Mouse (Mus musculus): ENCODE measurements at regions not wholly inside any gene's neighbourhood (a gene's known extent, or its start where the extent isn't known, plus 50 kb on each side); places are given as distances from the start of the nearest gene placed in this dataset.
"Not testable (repeated sequence)": the region's sequence is repeated elsewhere in the genome, so short reads cannot be mapped to it uniquely, and the experiment has no call there.

DNA sequence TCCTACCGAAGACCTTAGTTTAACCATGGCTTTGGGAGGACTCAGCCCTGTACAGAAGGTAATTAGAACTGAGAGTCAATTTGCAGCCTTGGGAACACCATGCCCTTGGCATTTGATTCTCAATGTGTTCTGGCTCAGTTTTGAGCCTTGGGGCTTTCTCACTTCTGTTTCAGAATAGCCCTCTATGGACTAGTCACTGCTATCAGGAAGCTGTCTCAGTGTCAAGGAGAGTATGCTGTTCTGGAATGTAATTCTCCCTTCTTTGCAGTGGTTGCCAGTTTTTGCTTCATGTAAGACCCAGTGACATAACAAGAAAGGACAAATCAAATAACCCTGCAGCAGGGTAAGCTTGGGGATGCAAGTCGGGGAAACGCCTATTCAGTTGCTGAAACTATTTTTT, 297.7 kb downstream of the Grxcr1 start:
- Histone ChIP-seq H3K4me1 (ENCODE audit: control insufficient read depth, insufficient read depth, low read length) (no peaks in the 10 kb centered on the region), H3K27me3 (replicated peaks; ENCODE audit: control insufficient read depth, insufficient read depth, low read length) (no peaks in the 10 kb centered on the region), H3K9me3 (ENCODE audit: control insufficient read depth, low read length) (no peaks in the 10 kb centered on the region), H3K36me3 (ENCODE audit: control insufficient read depth, insufficient read depth, low read length) (no peaks in the 10 kb centered on the region), H3K27ac (ENCODE audit: low read length) (no peak overlapping the region), H3K4me3 (ENCODE audit: low read length) (no peak overlapping the region), H3K9ac (ENCODE audit: low read depth, low read length) (no peak overlapping the region), H3K4me2 (ENCODE audit: low read depth, low read length) (no peak overlapping the region)
- WGBS: 90% methylated on average over 3 of the region's 3 CpGs
- no peak for ATAC-seq

GRCm38 (mm10) chr5:68329828-68330227, 298.2 kb downstream of the Grxcr1 start:
- Histone ChIP-seq H3K27me3 (replicated peaks; ENCODE audit: control insufficient read depth, insufficient read depth, low read length) (no peaks in the 10 kb centered on the region), H3K9ac (ENCODE audit: low read depth, low read length) (no peak overlapping the region), H3K9me3 (ENCODE audit: control insufficient read depth, low read length) (no peaks in the 10 kb centered on the region), H3K36me3 (ENCODE audit: control insufficient read depth, insufficient read depth, low read length) (no peaks in the 10 kb centered on the region), H3K4me1 (ENCODE audit: control insufficient read depth, insufficient read depth, low read length) (no peaks in the 10 kb centered on the region), H3K4me3 (ENCODE audit: low read length) (no peak overlapping the region), H3K27ac (ENCODE audit: low read length) (no peak overlapping the region), H3K4me2 (ENCODE audit: low read depth, low read length) (no peak overlapping the region)
- no peak for ATAC-seq
- WGBS: 75% methylated on average over 2 of the region's 2 CpGs

DNA sequence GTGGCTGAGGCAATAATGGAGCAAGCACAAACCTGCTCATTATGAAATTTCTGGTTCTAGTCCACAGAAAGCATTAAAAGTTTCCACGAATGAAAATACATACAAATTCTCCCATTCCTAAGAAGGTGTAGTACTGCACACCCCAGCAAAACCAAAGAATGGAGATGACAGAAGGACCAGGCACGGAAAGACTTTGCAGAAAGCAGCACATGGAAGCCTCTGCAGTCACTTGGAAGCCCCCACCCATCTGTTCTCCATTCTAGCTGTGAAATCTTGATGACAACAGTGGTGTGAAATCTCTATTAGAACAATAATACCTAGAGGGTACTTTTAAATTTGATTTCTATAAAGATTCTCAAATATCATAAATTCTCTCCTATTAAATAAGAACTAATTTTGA, 319.3 kb downstream of the Grxcr1 start:
- H3K9me3 ChIP-seq (ENCODE audit: control insufficient read depth, low read length): no peaks in the 10 kb centered on the region
- H3K27ac ChIP-seq (ENCODE audit: low read length): no peak overlapping the region
- H3K4me1 ChIP-seq (ENCODE audit: control insufficient read depth, insufficient read depth, low read length): no peaks in the 10 kb centered on the region
- no peaks in the 10 kb centered on the region for H3K27me3 ChIP-seq (replicated peaks; ENCODE audit: control insufficient read depth, insufficient read depth, low read length)
- no peak overlapping the region for H3K4me3 ChIP-seq (ENCODE audit: low read length)
- no peaks in the 10 kb centered on the region for H3K36me3 ChIP-seq (ENCODE audit: control insufficient read depth, insufficient read depth, low read length)
- H3K9ac ChIP-seq (ENCODE audit: low read depth, low read length): no peak overlapping the region
- 68% methylated on average over 2 of the region's 2 CpGs for WGBS
- H3K4me2 ChIP-seq (ENCODE audit: low read depth, low read length): no peak overlapping the region
- ATAC-seq: no peak

GRCm38 (mm10) chr5:68351793-68352192, 320.2 kb downstream of the Grxcr1 start:
- no peak for ATAC-seq
- Histone ChIP-seq H3K4me3 (ENCODE audit: low read length) (no peak overlapping the region), H3K36me3 (ENCODE audit: control insufficient read depth, insufficient read depth, low read length) (no peaks in the 10 kb centered on the region), H3K27ac (ENCODE audit: low read length) (no peak overlapping the region), H3K4me1 (ENCODE audit: control insufficient read depth, insufficient read depth, low read length) (no peaks in the 10 kb centered on the region), H3K4me2 (ENCODE audit: low read depth, low read length) (no peak overlapping the region), H3K9me3 (ENCODE audit: control insufficient read depth, low read length) (no peaks in the 10 kb centered on the region), H3K27me3 (replicated peaks; ENCODE audit: control insufficient read depth, insufficient read depth, low read length) (no peaks in the 10 kb centered on the region), H3K9ac (ENCODE audit: low read depth, low read length) (no peak overlapping the region)
- WGBS: 41% methylated on average over 5 of the region's 5 CpGs

DNA sequence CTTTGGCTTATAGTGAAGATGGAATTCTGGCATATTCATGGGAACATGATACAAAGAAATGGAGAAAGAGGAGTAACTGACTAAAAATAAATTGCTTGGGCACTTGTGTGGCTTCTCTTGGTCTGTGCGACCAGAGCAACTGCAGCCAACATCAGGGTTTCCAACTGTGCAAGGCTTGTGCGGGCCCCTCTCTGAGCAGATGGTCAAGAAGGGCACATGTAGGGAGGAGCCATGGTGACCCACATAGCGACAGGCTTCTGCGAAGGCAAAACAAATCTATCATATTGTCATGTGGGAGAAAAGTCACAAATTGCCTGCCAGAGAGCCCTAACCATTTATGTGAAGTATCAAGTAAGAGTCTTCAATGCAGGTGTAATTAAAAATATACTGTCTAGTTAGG, 321.6 kb downstream of the Grxcr1 start:
- no peaks in the 10 kb centered on the region for H3K36me3 ChIP-seq (ENCODE audit: control insufficient read depth, insufficient read depth, low read length)
- H3K27ac ChIP-seq (ENCODE audit: low read length): no peak overlapping the region
- H3K4me2 ChIP-seq (ENCODE audit: low read depth, low read length): no peak overlapping the region
- ATAC-seq: no peak
- no peaks in the 10 kb centered on the region for H3K4me1 ChIP-seq (ENCODE audit: control insufficient read depth, insufficient read depth, low read length)
- H3K9me3 ChIP-seq (ENCODE audit: control insufficient read depth, low read length): no peaks in the 10 kb centered on the region
- no peak overlapping the region for H3K9ac ChIP-seq (ENCODE audit: low read depth, low read length)
- 84% methylated on average over 4 of the region's 4 CpGs for WGBS
- no peak overlapping the region for H3K4me3 ChIP-seq (ENCODE audit: low read length)
- no peaks in the 10 kb centered on the region for H3K27me3 ChIP-seq (replicated peaks; ENCODE audit: control insufficient read depth, insufficient read depth, low read length)

GRCm38 (mm10) chr5:68353816-68354215, 322.2 kb downstream of the Grxcr1 start:
- not testable (repeated sequence) for ATAC-seq

GRCm38 (mm10) chr5:68361581-68362211, 330.1 kb downstream of the Grxcr1 start:
- Histone ChIP-seq H3K27me3 (replicated peaks; ENCODE audit: control insufficient read depth, insufficient read depth, low read length) (no peaks in the 10 kb centered on the region), H3K9me3 (ENCODE audit: control insufficient read depth, low read length) (no peaks in the 10 kb centered on the region), H3K27ac (ENCODE audit: low read length) (no peak overlapping the region), H3K4me3 (ENCODE audit: low read length) (no peak overlapping the region), H3K4me2 (ENCODE audit: low read depth, low read length) (no peak overlapping the region), H3K9ac (ENCODE audit: low read depth, low read length) (no peak overlapping the region), H3K36me3 (ENCODE audit: control insufficient read depth, insufficient read depth, low read length) (no peaks in the 10 kb centered on the region), H3K4me1 (ENCODE audit: control insufficient read depth, insufficient read depth, low read length) (no peaks in the 10 kb centered on the region)
- WGBS: 84% methylated on average over 3 of the region's 3 CpGs
- ATAC-seq: no peak

More at GRCm38 (mm10) chr5:68353816-68354215, 322.2 kb downstream of the Grxcr1 start:
- H3K4me1 ChIP-seq (ENCODE audit: control insufficient read depth, insufficient read depth, low read length); H3K4me3 ChIP-seq (ENCODE audit: low read length); H3K27me3 ChIP-seq (replicated peaks; ENCODE audit: control insufficient read depth, insufficient read depth, low read length); H3K36me3 ChIP-seq (ENCODE audit: control insufficient read depth, insufficient read depth, low read length); H3K4me2 ChIP-seq (ENCODE audit: low read depth, low read length); H3K9me3 ChIP-seq (ENCODE audit: control insufficient read depth, low read length); H3K9ac ChIP-seq (ENCODE audit: low read depth, low read length); H3K27ac ChIP-seq (ENCODE audit: low read length): not testable (repeated sequence)
- WGBS: 66% methylated on average over 3 of the region's 3 CpGs

- Histone ChIP-seq H3K9me3 (ENCODE audit: control insufficient read depth, low read length) (no peaks in the 10 kb centered on the region), H3K9ac (ENCODE audit: low read depth, low read length) (no peak overlapping the region), H3K4me3 (ENCODE audit: low read length) (no peak overlapping the region), H3K27me3 (replicated peaks; ENCODE audit: control insufficient read depth, insufficient read depth, low read length) (no peaks in the 10 kb centered on the region), H3K4me1 (ENCODE audit: control insufficient read depth, insufficient read depth, low read length) (no peaks in the 10 kb centered on the region), H3K4me2 (ENCODE audit: low read depth, low read length) (no peak overlapping the region), H3K36me3 (ENCODE audit: control insufficient read depth, insufficient read depth, low read length) (no peaks in the 10 kb centered on the region), H3K27ac (ENCODE audit: low read length) (no peak overlapping the region)
- 70% methylated on average over 2 of the region's 2 CpGs for WGBS
- ATAC-seq: no peak
These were observed 341.4 kb downstream of the Grxcr1 start for GRCm38 (mm10) chr5:68373082-68373481.

All from intestine, embryonic 16.5 days (tissue).